Mouse (Mus musculus) megakaryocyte progenitor cell, adult 5-6 weeks (primary cell): Measurements from ENCODE around the gene Ccdc171. TPM values are rescaled to one million over a fixed set of nuclear protein-coding genes. Genes with fewer than 3 reads are reported as not detected.

Experiments
- ATAC-seq: replicated peaks from 2 replicates; pipeline ENCODE4 v1.8.0; 2016; ENCODE audit warnings: mild to moderate bottlenecking, moderate TSS enrichment, inconsistent platforms; ENCODE audit not compliant: poor library complexity
- total RNA-seq, 2 experiments: library from RNA; stranded (forward) in 1 of 2; stranded (reverse) in 1 of 2; fragments of 157-497, 149-512 nt in 1 of 2; fragments of 200-1000 nt in 1 of 2; gene quantifications; 2 replicates each; pipeline versions ENCODE4 v1.2.3 to v1.2.4; 2015 to 2017

Ccdc171 gene
- total RNA-seq, 2 experiments from 2014 or later = 5.9 to 6.2 TPM

GRCm38 (mm10) chr4:83902081-83902645 lies 376.8 kb downstream of the Ccdc171 start:
- no peak for ATAC-seq

Other genes starting within 250 kb of the Ccdc171 start
- gene Ttc39b, start 201.3 kb upstream of the Ccdc171 start, total RNA-seq (2015) = 1.9 and 2.9 TPM in 2 replicates
- gene Ttc39b, start 201.3 kb upstream of the Ccdc171 start, total RNA-seq (2017) = 1.00 and 3.3 TPM in 2 replicates
- gene Snapc3, start 107.8 kb upstream of the Ccdc171 start, total RNA-seq (2015) = 16.3 and 23.8 TPM in 2 replicates
- gene Snapc3, start 107.8 kb upstream of the Ccdc171 start, total RNA-seq (2017) = 33.6 and 35.0 TPM in 2 replicates
- 154 and 173 TPM in 2 replicates for gene Psip1, start 39.1 kb upstream of the Ccdc171 start, total RNA-seq (2015)
- 158 and 198 TPM in 2 replicates for gene Psip1, start 39.1 kb upstream of the Ccdc171 start, total RNA-seq (2017)